Mouse (Mus musculus) neutrophil, adult 65 days (primary cell): ENCODE measurements around the gene Espl1. TPM values are rescaled to one million over a fixed set of nuclear protein-coding genes. Genes with fewer than 3 reads are reported as not detected.

Source experiments
- total RNA-seq: library from RNA; stranded (reverse); gene quantifications from 2 replicates; pipeline ENCODE4 v1.2.4, GENCODE M21; 2023

Espl1 gene
- total RNA-seq: 31.1 and 43.9 TPM in 2 replicates

GRCm38 (mm10) chr15:102295633-102296367, at the start of gene Espl1:
Espl1 (plus strand) TSS chr15:102296266.

GRCm38 (mm10) chr15:102257202-102258075, 38.6 kb upstream of the Espl1 start, which contains the start of gene Rarg:
Rarg (minus strand) TSS chr15:102257517.

GRCm38 (mm10) chr15:102270274-102270960, 25.6 kb upstream of the Espl1 start, which contains the start of gene Gm9918:
Gm9918 (plus strand) TSS chr15:102270563.

GRCm38 (mm10) chr15:102279092-102279782, 16.8 kb upstream of the Espl1 start, which contains the start of gene Mfsd5:
Mfsd5 (plus strand) TSS chr15:102279454.

GRCm38 (mm10) chr15:102326022-102326576, 30.0 kb downstream of the Espl1 start, which contains the start of gene Pfdn5:
Pfdn5 (plus strand) TSS chr15:102326116.

GRCm38 (mm10) chr15:102331610-102332015, 35.5 kb downstream of the Espl1 start, which contains the start of gene Myg1:
Myg1 (plus strand) TSS chr15:102331709.

GRCm38 (mm10) chr15:102350138-102350941, 54.3 kb downstream of the Espl1 start, which contains the start of gene Aaas:
Aaas (minus strand) TSS chr15:102350771.

GRCm38 (mm10) chr15:102366733-102367344, 70.8 kb downstream of the Espl1 start, which contains the start of gene Sp7:
Sp7 (minus strand) TSS chr15:102367182.

Other genes with a start within 250 kb of the Espl1 start
- 102 and 140 TPM in 2 replicates for gene Eif4b, start 222.5 kb upstream of the Espl1 start, total RNA-seq
- gene Tns2, start 195.9 kb upstream of the Espl1 start, total RNA-seq: 0.98 and 4.1 TPM in 2 replicates
- 30.6 and 44.9 TPM in 2 replicates for gene Spryd3, start 160.0 kb upstream of the Espl1 start, total RNA-seq
- gene Igfbp6, start 151.9 kb upstream of the Espl1 start, total RNA-seq: 0.48 TPM in 1 of 2 replicates, not detected in the other
- 2.3 and 2.9 TPM in 2 replicates for gene Soat2, start 145.7 kb upstream of the Espl1 start, total RNA-seq
- gene Zfp740, start 93.0 kb upstream of the Espl1 start, total RNA-seq: 75.2 and 102 TPM in 2 replicates
- 21.5 and 30.3 TPM in 2 replicates for gene Csad, start 91.5 kb upstream of the Espl1 start, total RNA-seq
- 198 and 201 TPM in 2 replicates for gene Itgb7, start 64.3 kb upstream of the Espl1 start, total RNA-seq
- gene Rarg, start 38.7 kb upstream of the Espl1 start, total RNA-seq: 32.5 and 34.1 TPM in 2 replicates
- not detected in 2 replicates for gene Gm9918, start 25.7 kb upstream of the Espl1 start, total RNA-seq
- 31.4 and 34.2 TPM in 2 replicates for gene Mfsd5, start 16.8 kb upstream of the Espl1 start, total RNA-seq
- 259 and 280 TPM in 2 replicates for gene Pfdn5, start 29.9 kb downstream of the Espl1 start, total RNA-seq
- 31.4 and 36.0 TPM in 2 replicates for gene Myg1, start 35.4 kb downstream of the Espl1 start, total RNA-seq
- gene Aaas, start 54.5 kb downstream of the Espl1 start, total RNA-seq: 16.5 and 25.4 TPM in 2 replicates
- 0.27 TPM in 1 of 2 replicates, not detected in the other for gene Sp7, start 70.9 kb downstream of the Espl1 start, total RNA-seq
- 125 and 138 TPM in 2 replicates for gene Sp1, start 109.9 kb downstream of the Espl1 start, total RNA-seq
- 0.48 TPM in 1 of 2 replicates, not detected in the other for gene Amhr2, start 149.1 kb downstream of the Espl1 start, total RNA-seq
- 422 and 441 TPM in 2 replicates for gene Prr13, start 162.8 kb downstream of the Espl1 start, total RNA-seq
- gene Pcbp2, start 174.3 kb downstream of the Espl1 start, total RNA-seq: 501 and 530 TPM in 2 replicates
- 11.3 TPM in 1 of 2 replicates, not detected in the other for gene Gm10337, start 207.5 kb downstream of the Espl1 start, total RNA-seq
- 0.22 and 0.23 TPM in 2 replicates for gene Map3k12, start 220.8 kb downstream of the Espl1 start, total RNA-seq
- 12.6 and 21.3 TPM in 2 replicates for gene Tarbp2, start 221.9 kb downstream of the Espl1 start, total RNA-seq
- gene Npff, start 228.7 kb downstream of the Espl1 start, total RNA-seq: 3.7 and 6.9 TPM in 2 replicates